Mouse (Mus musculus): ENCODE results near the gene Zmat3. TPM values are rescaled to one million over a fixed set of nuclear protein-coding genes. Genes with fewer than 3 reads are reported as not detected.

The Zmat3 gene
- 10.7 and 12.1 TPM in 2 replicates for polyA plus RNA-seq (2014; fragmentation: Nextera tagmentation; extraction: Ambion mirVana)

GRCm38 (mm10) chr3:32365546-32366245 lies at the start of gene Zmat3:
Gene Zmat3, minus strand, starts transcription at chr3:32366014.
- H3K36me3 ChIP-seq (ENCODE audit: control insufficient read depth, insufficient read depth, low read length): no peaks in the 10 kb centered on the region
- 6% methylated on average over 27 of the region's 48 CpGs for WGBS

GRCm38 (mm10) chr3:32414381-32414780 lies 48.6 kb upstream of the Zmat3 start:
- H3K4me1 ChIP-seq (ENCODE audit: control insufficient read depth, insufficient read depth, low read length): no peaks in the 10 kb centered on the region; the same call in 1 of the 2 replicates
- no peak overlapping the region for H3K27ac ChIP-seq (ENCODE audit: low read depth, low read length)
- H3K27me3 ChIP-seq (ENCODE audit: control insufficient read depth, insufficient read depth, low read length): no peaks in the 10 kb centered on the region
- ATAC-seq (ENCODE audit: low FRiP score): no peak
- H3K4me3 ChIP-seq (ENCODE audit: low read depth, low read length): no peak overlapping the region
- no peak overlapping the region for H3K4me2 ChIP-seq
- H3K36me3 ChIP-seq (ENCODE audit: control insufficient read depth, insufficient read depth, low read length): no peaks in the 10 kb centered on the region
- H3K9me3 ChIP-seq (ENCODE audit: control insufficient read depth, low read length): no peaks in the 10 kb centered on the region
- no peak overlapping the region for H3K9ac ChIP-seq (ENCODE audit: low read length)
- WGBS: 77% methylated on average over 4 of the region's 4 CpGs
- DNase-seq (ENCODE audit: low spot score, missing footprints): no peak

More at GRCm38 (mm10) chr3:32365546-32366245, at the start of gene Zmat3:
- H3K9me3 ChIP-seq (ENCODE audit: control insufficient read depth, low read length): no peaks in the 10 kb centered on the region
- peak within 1 kb of the TSS; percentile 76 for H3K4me2 ChIP-seq
- H3K27me3 ChIP-seq (ENCODE audit: control insufficient read depth, insufficient read depth, low read length): no peaks in the 10 kb centered on the region; the same call in 1 of the 2 replicates
- DNase-seq (ENCODE audit: low spot score, missing footprints): peak; percentile 99
- peaks cover 4% of the 10 kb centered on the region for H3K4me1 ChIP-seq (ENCODE audit: control insufficient read depth, insufficient read depth, low read length)
- peak within 1 kb of the TSS; percentile 91 for H3K9ac ChIP-seq (ENCODE audit: low read length)
- H3K4me3 ChIP-seq (ENCODE audit: low read depth, low read length): peak within 1 kb of the TSS; percentile 85
- H3K27ac ChIP-seq (ENCODE audit: low read depth, low read length): peak within 1 kb of the TSS; percentile 38
- ATAC-seq (ENCODE audit: low FRiP score): peak; percentile 88

- no peak overlapping the region for H3K4me2 ChIP-seq
Observed at GRCm38 (mm10) chr3:32412502-32413044, 46.8 kb upstream of the Zmat3 start.

GRCm38 (mm10) chr3:32408811-32409273 lies 43.0 kb upstream of the Zmat3 start:
- no peaks in the 10 kb centered on the region for H3K4me1 ChIP-seq (ENCODE audit: control insufficient read depth, insufficient read depth, low read length)
- H3K27ac ChIP-seq (ENCODE audit: low read depth, low read length): no peak overlapping the region
- no peaks in the 10 kb centered on the region for H3K27me3 ChIP-seq (ENCODE audit: control insufficient read depth, insufficient read depth, low read length)
- DNase-seq (ENCODE audit: low spot score, missing footprints) (no peak), ATAC-seq (ENCODE audit: low FRiP score) (no peak)
- no peaks in the 10 kb centered on the region for H3K9me3 ChIP-seq (ENCODE audit: control insufficient read depth, low read length)
- H3K9ac ChIP-seq (ENCODE audit: low read length): no peak overlapping the region
- no peak overlapping the region for H3K4me3 ChIP-seq (ENCODE audit: low read depth, low read length)
- H3K4me2 ChIP-seq: no peak overlapping the region
- WGBS: 90% methylated on average over 3 of the region's 3 CpGs
- H3K36me3 ChIP-seq (ENCODE audit: control insufficient read depth, insufficient read depth, low read length): no peaks in the 10 kb centered on the region

More at GRCm38 (mm10) chr3:32412502-32413044, 46.8 kb upstream of the Zmat3 start:
- H3K9ac ChIP-seq (ENCODE audit: low read length): no peak overlapping the region
- no peak overlapping the region for H3K4me3 ChIP-seq (ENCODE audit: low read depth, low read length)
- no peak for ATAC-seq (ENCODE audit: low FRiP score)
- H3K36me3 ChIP-seq (ENCODE audit: control insufficient read depth, insufficient read depth, low read length): no peaks in the 10 kb centered on the region
- H3K27me3 ChIP-seq (ENCODE audit: control insufficient read depth, insufficient read depth, low read length): no peaks in the 10 kb centered on the region
- no peak for DNase-seq (ENCODE audit: low spot score, missing footprints)
- no peaks in the 10 kb centered on the region for H3K9me3 ChIP-seq (ENCODE audit: control insufficient read depth, low read length)
- H3K4me1 ChIP-seq (ENCODE audit: control insufficient read depth, insufficient read depth, low read length): no peaks in the 10 kb centered on the region; the same call in 1 of the 2 replicates
- H3K27ac ChIP-seq (ENCODE audit: low read depth, low read length): no peak overlapping the region
- 80% methylated on average over 7 of the region's 7 CpGs for WGBS

- peak; percentile 17 for DNase-seq (ENCODE audit: low spot score, missing footprints)
- Histone ChIP-seq H3K9ac (ENCODE audit: low read length) (no peak overlapping the region), H3K27ac (ENCODE audit: low read depth, low read length) (no peak overlapping the region), H3K36me3 (ENCODE audit: control insufficient read depth, insufficient read depth, low read length) (no peaks in the 10 kb centered on the region), H3K4me2 (no peak overlapping the region), H3K27me3 (ENCODE audit: control insufficient read depth, insufficient read depth, low read length) (no peaks in the 10 kb centered on the region), H3K4me3 (ENCODE audit: low read depth, low read length) (no peak overlapping the region), H3K4me1 (ENCODE audit: control insufficient read depth, insufficient read depth, low read length) (no peaks in the 10 kb centered on the region), H3K9me3 (ENCODE audit: control insufficient read depth, low read length) (no peaks in the 10 kb centered on the region)
- ATAC-seq (ENCODE audit: low FRiP score): no peak
- 87% methylated on average over 6 of the region's 6 CpGs for WGBS
Observed at GRCm38 (mm10) chr3:32406804-32407203, 41.0 kb upstream of the Zmat3 start.

GRCm38 (mm10) chr3:32405699-32406098 lies 39.9 kb upstream of the Zmat3 start:
- no peak for ATAC-seq (ENCODE audit: low FRiP score)
- H3K36me3 ChIP-seq (ENCODE audit: control insufficient read depth, insufficient read depth, low read length): no peaks in the 10 kb centered on the region

GRCm38 (mm10) chr3:32402990-32403885 lies 37.4 kb upstream of the Zmat3 start:
- DNase-seq (ENCODE audit: low spot score, missing footprints) (peak; percentile 64), ATAC-seq (ENCODE audit: low FRiP score) (no peak)
- no peaks in the 10 kb centered on the region for H3K27me3 ChIP-seq (ENCODE audit: control insufficient read depth, insufficient read depth, low read length)
- H3K27ac ChIP-seq (ENCODE audit: low read depth, low read length): no peak overlapping the region
- WGBS: 82% methylated on average over 7 of the region's 7 CpGs
- H3K36me3 ChIP-seq (ENCODE audit: control insufficient read depth, insufficient read depth, low read length): no peaks in the 10 kb centered on the region
- H3K4me1 ChIP-seq (ENCODE audit: control insufficient read depth, insufficient read depth, low read length): peaks cover 14% of the 10 kb centered on the region
- no peak overlapping the region for H3K4me3 ChIP-seq (ENCODE audit: low read depth, low read length)
- no peak overlapping the region for H3K4me2 ChIP-seq
- no peak overlapping the region for H3K9ac ChIP-seq (ENCODE audit: low read length)
- H3K9me3 ChIP-seq (ENCODE audit: control insufficient read depth, low read length): no peaks in the 10 kb centered on the region

More at GRCm38 (mm10) chr3:32405699-32406098, 39.9 kb upstream of the Zmat3 start:
- 97% methylated on average over 1 of the region's 1 CpGs for WGBS
- H3K27me3 ChIP-seq (ENCODE audit: control insufficient read depth, insufficient read depth, low read length): no peaks in the 10 kb centered on the region
- H3K4me3 ChIP-seq (ENCODE audit: low read depth, low read length): no peak overlapping the region
- H3K9me3 ChIP-seq (ENCODE audit: control insufficient read depth, low read length): no peaks in the 10 kb centered on the region
- no peak overlapping the region for H3K27ac ChIP-seq (ENCODE audit: low read depth, low read length)
- no peak overlapping the region for H3K4me2 ChIP-seq
- peaks cover 2% of the 10 kb centered on the region; the same call in 1 of the 2 replicates for H3K4me1 ChIP-seq (ENCODE audit: control insufficient read depth, insufficient read depth, low read length)
- DNase-seq (ENCODE audit: low spot score, missing footprints): no peak
- H3K9ac ChIP-seq (ENCODE audit: low read length): no peak overlapping the region

GRCm38 (mm10) chr3:32401591-32401990 lies 35.8 kb upstream of the Zmat3 start:
- Histone ChIP-seq H3K36me3 (ENCODE audit: control insufficient read depth, insufficient read depth, low read length) (no peaks in the 10 kb centered on the region), H3K9me3 (ENCODE audit: control insufficient read depth, low read length) (no peaks in the 10 kb centered on the region), H3K4me3 (ENCODE audit: low read depth, low read length) (no peak overlapping the region), H3K27me3 (ENCODE audit: control insufficient read depth, insufficient read depth, low read length) (no peaks in the 10 kb centered on the region), H3K9ac (ENCODE audit: low read length) (no peak overlapping the region), H3K4me1 (ENCODE audit: control insufficient read depth, insufficient read depth, low read length) (peaks cover 17% of the 10 kb centered on the region), H3K27ac (ENCODE audit: low read depth, low read length) (no peak overlapping the region), H3K4me2 (no peak overlapping the region)
- no peak for ATAC-seq (ENCODE audit: low FRiP score)
- WGBS: 72% methylated on average over 3 of the region's 3 CpGs
- no peak for DNase-seq (ENCODE audit: low spot score, missing footprints)

Data from midbrain, embryonic 11.5 days (tissue).